Mouse (Mus musculus) CD4-positive, CD25-positive, alpha-beta regulatory T cell, adult 9 weeks (primary cell): Measurements from ENCODE around the gene Map7. TPM values are rescaled to one million over a fixed set of nuclear protein-coding genes. Genes with fewer than 3 reads are reported as not detected.

Experiments
- polyA plus RNA-seq: library from polyadenylated mRNA; unstranded; fragments of 100-300 nt; shearing (Covaris generic); gene quantifications from one replicate; pipeline ENCODE4 v1.2.1, GENCODE M21; 2017

The Map7 gene
- 20.0 TPM for polyA plus RNA-seq

GRCm38 (mm10) chr10:20148130-20148772 lies at the start of gene Map7:
Gene Map7, plus strand, starts transcription at chr10:20148471.

GRCm38 (mm10) chr10:20311918-20312735 lies 163.9 kb downstream of the Map7 start, which contains the start of gene Bclaf1:
Gene Bclaf1, plus strand, starts transcription at chr10:20312469.

Other genes starting within 250 kb of the Map7 start
- 4.2 TPM for gene Pex7, start 240.8 kb upstream of the Map7 start, polyA plus RNA-seq
- 5.9 TPM for gene Map3k5, start 214.0 kb upstream of the Map7 start, polyA plus RNA-seq
- gene Bclaf1, start 164.0 kb downstream of the Map7 start, polyA plus RNA-seq: 179 TPM
- gene Mtfr2, start 199.3 kb downstream of the Map7 start, polyA plus RNA-seq: 1.1 TPM